Mouse (Mus musculus) B cell, adult 2 months (primary cell): ENCODE results near the gene Ccdc87.

Experiments used
- DNase-seq, 2 experiments: peaks; one replicate each; pipeline ENCODE4 v3.0.0; 2022

Gene Ccdc87

DNA sequence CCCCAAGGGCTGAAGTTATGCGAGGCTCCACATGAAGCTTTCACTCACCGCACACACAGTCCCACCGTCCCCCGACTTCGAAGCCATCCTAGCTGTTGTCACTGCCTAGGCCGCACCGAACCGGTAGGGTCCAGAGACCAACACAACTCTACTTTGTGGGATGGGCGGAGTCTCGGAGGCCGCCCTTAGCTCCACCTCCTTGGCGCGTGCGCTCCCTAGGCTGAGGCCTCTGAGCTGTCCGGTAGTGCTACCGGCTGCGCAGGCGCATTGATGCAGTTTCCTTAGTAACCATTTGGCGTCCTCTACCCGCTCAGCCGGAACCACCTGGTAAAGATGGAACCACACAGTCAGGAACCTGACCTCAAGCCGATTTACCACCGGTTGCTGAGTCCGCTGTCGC is at the start of gene Ccdc87, which contains the start of gene Ccs:
TSS of gene Ccdc87 (plus strand) at position 218 of the 400 bp plus-strand sequence.
TSS of gene Ccs (minus strand) at position 184 of the 400 bp plus-strand sequence.
- DNase-seq: peak; percentile 88 to 89

DNA sequence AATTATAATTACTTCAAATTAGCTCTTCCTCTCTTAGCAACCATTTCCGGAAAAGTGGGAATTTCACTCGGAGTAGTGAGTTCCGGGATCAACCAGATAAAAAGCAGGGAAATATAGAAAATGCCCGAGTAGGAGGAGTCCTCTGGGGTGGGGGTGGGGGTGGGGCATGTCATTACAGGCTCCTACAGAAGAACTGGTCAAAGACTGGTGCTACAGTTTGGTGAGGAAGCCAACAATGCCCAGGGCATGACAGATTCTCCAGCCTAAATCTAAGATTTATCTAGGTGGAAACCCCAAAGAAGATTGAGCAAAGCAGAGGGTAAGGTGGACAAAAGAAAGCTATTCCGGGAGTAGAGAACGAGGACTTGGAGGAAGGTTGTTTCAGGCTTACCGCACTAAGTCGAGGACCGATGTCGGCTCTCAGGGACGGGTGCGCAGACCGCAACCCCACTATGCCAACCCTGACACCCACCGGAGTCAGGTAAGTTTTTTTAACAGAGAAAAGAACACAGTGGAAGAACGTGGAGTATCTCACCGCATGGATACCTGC is 45.8 kb upstream of the Ccdc87 start:
- no peak for DNase-seq

DNA sequence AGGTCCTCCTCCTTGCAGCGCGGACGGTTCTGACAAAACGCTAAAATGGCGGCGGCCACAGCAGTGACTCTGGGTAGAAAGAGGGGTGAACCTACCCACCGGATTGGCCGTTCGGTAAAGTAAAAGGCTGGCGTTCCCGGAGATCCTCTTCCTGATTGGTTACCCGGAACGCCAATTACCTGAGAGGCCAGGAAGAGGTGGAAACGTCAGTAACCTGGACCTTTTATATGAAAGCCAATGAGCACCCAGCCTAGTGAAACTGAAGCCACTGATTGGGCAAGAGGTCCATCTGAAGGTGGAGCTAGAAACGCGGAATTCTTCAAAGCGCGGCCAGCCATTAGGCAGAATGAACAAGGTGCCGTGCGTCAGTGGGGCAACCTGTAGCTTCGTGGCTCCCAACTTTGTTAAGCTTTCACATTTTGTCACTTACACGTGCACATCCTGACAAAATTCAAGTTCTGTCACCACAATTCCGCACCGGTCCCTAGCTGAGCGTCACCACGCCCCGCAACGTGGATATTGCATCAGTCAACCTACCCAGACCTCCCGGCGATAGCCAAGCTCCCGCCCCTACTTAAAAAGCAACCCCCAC is 45.2 kb upstream of the Ccdc87 start, which contains the start of gene Rbm4:
TSS of gene Rbm4 (minus strand) at position 71 of the 592 bp plus-strand sequence.
- DNase-seq: peak; percentile 90 to 94

- DNase-seq: no peak
These were observed 43.2 kb upstream of the Ccdc87 start for GRCm38 (mm10) chr19:4795929-4796328.

DNA sequence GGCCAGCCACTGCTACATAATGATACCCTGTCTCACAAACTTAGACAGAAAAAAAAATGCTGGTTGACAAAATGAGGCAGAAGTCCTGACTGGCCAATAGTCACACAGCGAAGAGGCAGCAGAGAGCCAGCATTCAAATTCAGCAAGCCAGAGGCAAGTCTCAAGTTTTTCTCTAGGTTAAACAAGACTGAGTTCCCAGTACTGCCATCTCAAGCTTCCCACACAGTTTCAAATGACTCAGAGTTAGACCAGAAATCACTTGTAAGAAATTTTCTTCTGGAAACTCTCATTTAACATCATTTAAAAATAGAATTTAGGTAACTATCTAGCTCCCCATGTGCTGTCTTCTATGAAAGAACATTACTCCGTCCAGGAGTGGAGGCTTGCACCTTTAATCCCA is 41.3 kb upstream of the Ccdc87 start:
- DNase-seq: no peak

DNA sequence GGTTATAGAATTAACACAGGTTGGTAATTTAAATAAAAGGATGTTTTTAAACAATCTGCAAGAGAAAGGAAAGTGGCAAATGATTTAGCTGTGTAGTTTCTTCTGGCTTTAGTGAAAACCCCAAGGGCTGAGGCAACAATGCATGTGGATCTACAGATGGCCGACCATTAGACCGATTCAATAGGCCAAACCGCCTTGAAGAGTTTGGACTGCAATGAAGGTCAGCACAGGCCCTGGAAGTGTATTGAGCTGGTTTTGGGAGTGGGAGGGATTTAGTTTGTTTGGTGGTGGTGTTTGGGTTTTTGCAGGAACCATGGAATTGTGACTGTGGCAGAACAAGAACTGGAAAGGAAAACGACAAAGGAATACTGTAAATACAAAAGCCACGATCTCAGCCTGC is 40.1 kb upstream of the Ccdc87 start:
- no peak for DNase-seq

- DNase-seq: no peak
These were observed 36.5 kb upstream of the Ccdc87 start for GRCm38 (mm10) chr19:4802691-4803091.

- no peak for DNase-seq
These were observed 35.9 kb upstream of the Ccdc87 start for GRCm38 (mm10) chr19:4803283-4803682.

- DNase-seq: no peak
These were observed 28.9 kb upstream of the Ccdc87 start for GRCm38 (mm10) chr19:4810309-4810708.

DNA sequence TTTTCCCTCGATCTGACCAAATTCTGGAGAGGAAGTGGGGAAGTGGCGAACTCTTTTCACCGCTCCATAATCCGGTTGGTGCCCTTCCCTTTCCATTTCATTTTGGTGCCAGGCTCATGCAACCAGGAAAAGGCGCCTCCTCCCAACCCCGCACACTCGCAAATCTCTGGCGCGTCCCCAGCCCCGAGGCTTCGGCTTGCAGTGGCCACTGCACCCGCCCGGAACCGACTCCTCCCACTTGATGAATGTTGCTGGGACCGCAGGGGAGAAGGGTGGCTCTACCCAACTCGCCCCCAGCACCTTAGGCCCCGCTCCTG is 28.5 kb upstream of the Ccdc87 start:
- no peak for DNase-seq

DNA sequence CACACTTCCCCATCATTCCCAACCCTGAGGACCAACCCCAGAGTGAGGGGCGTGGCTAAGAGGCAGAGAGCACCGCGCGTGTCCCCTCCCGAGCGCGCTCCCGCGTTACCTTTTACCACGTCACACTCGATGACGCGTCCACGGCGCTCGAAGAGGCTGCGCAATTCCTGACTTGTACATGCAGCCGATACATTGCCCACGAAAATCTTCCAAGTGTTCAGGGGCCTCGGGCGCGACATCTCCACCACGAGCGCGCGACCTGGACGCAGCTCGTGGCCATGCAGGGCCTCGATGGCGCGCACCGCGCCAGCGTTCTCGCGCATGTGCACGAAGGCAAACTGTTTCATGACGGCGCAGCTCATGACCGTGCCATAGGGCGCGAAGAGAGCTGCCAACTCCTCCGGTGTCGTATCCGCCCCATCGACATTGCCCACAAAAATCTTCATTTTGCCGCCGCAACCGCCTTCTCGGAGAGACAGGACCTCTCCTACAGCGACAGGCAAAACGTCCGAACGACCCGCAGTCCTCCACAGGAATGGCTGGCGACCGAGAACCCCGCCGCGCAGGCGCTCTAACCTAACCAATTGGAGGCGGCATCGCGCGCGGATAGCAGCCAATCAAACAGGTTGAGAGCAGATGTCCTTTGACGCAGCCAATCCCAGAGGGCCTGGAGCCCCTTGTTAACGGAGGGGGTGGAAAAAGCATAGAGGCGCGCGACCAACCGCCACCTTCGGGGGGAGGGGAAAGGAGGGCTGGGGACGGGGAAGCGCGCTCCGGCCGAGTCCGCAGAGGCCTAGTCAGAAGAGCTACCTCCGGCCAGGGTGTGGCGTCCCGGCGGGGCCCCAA is 27.9 kb upstream of the Ccdc87 start, which contains the start of the genes Gm21992 and Rbm14:
TSS of gene Gm21992 (minus strand) at position 550 of the 846 bp plus-strand sequence.
TSS of gene Rbm14 (minus strand) at position 572 of the 846 bp plus-strand sequence.
- peak; percentile 95 to 96 for DNase-seq

DNA sequence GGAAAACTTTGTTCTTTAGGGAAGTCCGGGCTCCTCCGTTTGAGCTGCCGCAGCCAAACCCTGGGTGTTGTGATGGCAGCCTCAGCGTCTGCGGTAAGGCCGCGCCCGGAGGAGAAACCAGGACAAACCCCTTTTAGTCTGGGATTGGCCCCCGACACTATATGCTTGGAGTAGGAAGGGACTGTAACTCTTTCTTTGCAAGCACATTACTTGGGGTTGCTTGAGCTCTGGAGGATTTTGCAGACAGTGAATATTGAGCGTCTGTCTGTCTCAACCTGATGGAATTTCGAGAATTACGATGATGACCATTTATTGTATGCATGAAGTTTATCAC is 27.3 kb upstream of the Ccdc87 start:
- DNase-seq: no peak

DNA sequence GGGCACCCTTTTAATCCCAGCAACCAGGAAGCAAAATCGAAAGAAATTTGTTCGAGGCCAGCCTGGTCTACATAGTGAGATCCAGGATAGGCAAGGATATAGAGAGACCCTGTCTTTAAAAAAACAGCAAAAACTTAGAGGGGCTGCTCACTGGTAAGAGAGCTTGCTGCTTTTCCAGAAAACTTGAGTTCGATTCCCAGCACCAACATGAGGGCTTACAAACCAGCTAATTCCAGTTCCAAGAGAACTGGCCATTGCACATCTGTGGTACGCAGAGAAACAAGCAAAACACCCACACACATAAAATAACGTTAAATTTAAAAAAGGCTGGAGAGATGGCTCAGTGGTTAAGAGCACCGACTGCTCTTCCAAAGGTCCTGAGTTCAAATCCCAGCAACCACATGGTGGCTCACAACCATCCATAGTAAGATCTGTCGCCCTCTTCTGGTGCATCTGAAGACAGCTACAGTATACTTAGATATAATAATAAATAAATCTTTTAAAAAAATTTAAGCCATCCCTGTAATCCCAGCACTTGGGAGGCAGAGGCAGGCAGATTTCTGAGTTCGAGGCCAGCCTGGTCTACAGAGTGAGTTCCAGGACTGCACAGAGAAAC is 26.7 kb upstream of the Ccdc87 start:
- DNase-seq: peak; percentile 33 to 35

GRCm38 (mm10) chr19:4813015-4813414 is 26.2 kb upstream of the Ccdc87 start:
- DNase-seq: peak; percentile 53 to 59

- DNase-seq: no peak
These were observed 21.9 kb upstream of the Ccdc87 start for GRCm38 (mm10) chr19:4817182-4817835.

- no peak for DNase-seq
These were observed 18.4 kb upstream of the Ccdc87 start for GRCm38 (mm10) chr19:4820678-4821303.

GRCm38 (mm10) chr19:4828444-4829114 is 10.6 kb upstream of the Ccdc87 start:
- DNase-seq: no peak

GRCm38 (mm10) chr19:4829156-4829555 is 10.0 kb upstream of the Ccdc87 start:
- DNase-seq: no peak

- no peak for DNase-seq
These were observed 5.2 kb upstream of the Ccdc87 start for GRCm38 (mm10) chr19:4833977-4834376.

GRCm38 (mm10) chr19:4836096-4836495 is 3.1 kb upstream of the Ccdc87 start:
- DNase-seq: no peak

DNA sequence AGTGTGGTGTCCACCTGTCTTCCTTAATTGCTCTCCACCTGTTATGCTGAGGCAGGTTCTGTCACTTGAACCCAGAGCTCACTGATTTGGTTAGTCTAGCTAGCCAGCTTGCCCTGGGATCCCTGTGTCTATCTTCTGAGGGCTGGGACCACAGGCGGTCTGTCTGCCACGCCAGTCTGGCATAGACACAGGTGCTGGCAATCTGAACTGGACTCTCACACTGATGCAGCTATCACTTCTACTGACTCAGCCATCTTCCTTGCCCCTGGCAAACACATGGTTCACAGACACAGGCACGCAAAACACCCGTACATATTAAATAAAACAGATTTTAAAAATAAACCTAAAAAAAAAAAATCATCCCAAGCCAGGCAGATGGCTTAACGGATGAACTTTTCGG is 2.1 kb upstream of the Ccdc87 start:
- no peak for DNase-seq
